Mouse (Mus musculus): Measurements from ENCODE around the gene Sec22a.

DNA sequence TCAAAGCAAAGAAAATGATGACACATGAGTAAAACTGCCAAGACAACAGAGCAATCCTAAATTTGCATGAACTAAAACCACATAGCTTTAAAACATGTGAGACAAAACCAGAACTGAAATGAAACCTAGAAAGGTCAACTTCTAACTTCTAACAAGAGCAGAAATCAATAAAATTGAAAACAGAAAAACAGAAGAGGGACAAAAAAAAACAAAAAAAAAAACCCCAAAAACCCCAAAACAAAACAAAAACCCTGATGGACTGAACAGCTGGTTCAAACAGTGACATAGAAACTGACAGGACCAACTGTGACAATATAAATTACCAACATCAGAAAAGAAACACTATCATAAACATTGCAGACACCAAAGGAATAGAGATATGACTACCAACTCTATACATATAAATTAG lies 46.9 kb downstream of the Sec22a start:
- TF ChIP-seq POLR2A (IDR thresholded peaks at IDR 0.05; ENCODE audit: low read depth, low read length) (no peak), CTCF (IDR thresholded peaks at IDR 0.05; ENCODE audit: borderline replicate concordance, insufficient read depth, low read length) (no peak)

Measured in embryonic fibroblast, embryonic 13.5 days (primary cell).